Mouse (Mus musculus) lung, adult 2 months (tissue): Measurements from ENCODE around the gene Lcn2.

ENCODE experiments used
- CTCF ChIP-seq: fragments of 200-500 bp; IDR thresholded peaks from 2 replicates; pipeline ENCODE4 v1.5.1; 2011; ENCODE audit warnings: mild to moderate bottlenecking, low read length, control low read depth; ENCODE audit not compliant: insufficient read depth
- POLR2A ChIP-seq: fragments of 200-500 bp; IDR thresholded peaks from 2 replicates; pipeline ENCODE4 v1.6.1; 2011; ENCODE audit warnings: low read depth, mild to moderate bottlenecking, control low read depth, low read length, borderline replicate concordance; ENCODE audit errors: extremely low read depth

GRCm38 (mm10) chr2:32392063-32392462 lies 4.0 kb upstream of the Lcn2 start:
- TF ChIP-seq POLR2A (no peak), CTCF (no peak)
